Mouse (Mus musculus) intestine, embryonic 16.5 days (tissue): Measurements from ENCODE around the gene Slc16a1. TPM values are rescaled to one million over a fixed set of nuclear protein-coding genes. Genes with fewer than 3 reads are reported as not detected.
A peak's percentile ranks its signal among the peaks of the same experiment; 100 is the strongest.

Experiments used
- ATAC-seq: fragments of 200-750 bp; cut with Nextera tagmentation; 2 replicates; pipeline ENCODE4 v1.8.0; 2017; ENCODE audit warnings: moderate TSS enrichment, moderate library complexity
- H3K27ac ChIP-seq: fragments of 300-500 bp; sonication (generic); 2 replicates; pipeline ENCODE4 v1.5.1; 2014; ENCODE audit warnings: mild to moderate bottlenecking, low read length
- H3K27me3 ChIP-seq: fragments of 300-500 bp; sonication (generic); replicated peaks from 2 replicates; pipeline ENCODE4 v1.6.1; 2014; ENCODE audit warnings: low read length, control low read depth, mixed read lengths; ENCODE audit not compliant: control insufficient read depth, insufficient read depth
- H3K36me3 ChIP-seq: fragments of 300-500 bp; sonication (generic); 2 replicates; pipeline ENCODE4 v1.6.1; 2014; ENCODE audit warnings: low read length, control low read depth; ENCODE audit not compliant: control insufficient read depth, insufficient read depth
- H3K4me1 ChIP-seq: fragments of 300-500 bp; sonication (generic); 2 replicates; pipeline ENCODE4 v1.6.1; 2014; ENCODE audit warnings: low read length, control low read depth, mixed read lengths; ENCODE audit not compliant: control insufficient read depth, insufficient read depth
- H3K4me2 ChIP-seq: fragments of 300-500 bp; sonication (generic); 2 replicates; pipeline ENCODE4 v1.6.1; 2014; ENCODE audit warnings: low read depth, low read length, control low read depth
- H3K4me3 ChIP-seq: fragments of 300-500 bp; sonication (generic); 2 replicates; pipeline ENCODE4 v1.5.1; 2014; ENCODE audit warnings: mild to moderate bottlenecking, low read length
- H3K9ac ChIP-seq: fragments of 300-500 bp; sonication (generic); 2 replicates; pipeline ENCODE4 v1.6.1; 2014; ENCODE audit warnings: low read depth, low read length
- H3K9me3 ChIP-seq: fragments of 300-500 bp; sonication (generic); 2 replicates; pipeline ENCODE4 v1.6.1; 2016; ENCODE audit warnings: low read length, control low read depth; ENCODE audit not compliant: control insufficient read depth
- WGBS: fragments of 180-500 bp; shearing (Covaris S2); extraction: QIAGEN DNeasy Blood & Tissue Kit; methylation state at CpG from one replicate; pipeline ENCODE4 v1.1.7; 2014; 5-methylcytosine and 5-hydroxymethylcytosine counted together
- polyA plus RNA-seq: library from polyadenylated mRNA; unstranded; fragments of >200 nt; fragmentation: Nextera tagmentation; extraction: Ambion mirVana; gene quantifications from 2 replicates; pipeline ENCODE4 v1.2.1, GENCODE M21; 2015

The Slc16a1 gene
- polyA plus RNA-seq, 1 experiment from 2014 or later = 48.3 TPM

- 0 out of 2 replicates have a peak, but pooled peaks have one; percentile 35 for ATAC-seq
- no peak overlapping the region for H3K4me2 ChIP-seq
- H3K36me3 ChIP-seq = no peaks in the 10 kb centered on the region
- no peak overlapping the region for H3K4me3 ChIP-seq
- peaks cover 15% of the 10 kb centered on the region for H3K4me1 ChIP-seq
- no peak overlapping the region for H3K9ac ChIP-seq
- WGBS = 81% methylated on average over 3 of the region's 3 CpGs
- no peaks in the 10 kb centered on the region for H3K27me3 ChIP-seq
- H3K27ac ChIP-seq = no peak overlapping the region
- H3K9me3 ChIP-seq = no peaks in the 10 kb centered on the region
Observed at GRCm38 (mm10) chr3:104611951-104612350, 26.5 kb upstream of the Slc16a1 start.

- Histone ChIP-seq H3K27me3 (no peaks in the 10 kb centered on the region), H3K9ac (no peak overlapping the region), H3K27ac (no peak overlapping the region), H3K4me3 (no peak overlapping the region), H3K4me1 (peaks cover 15% of the 10 kb centered on the region), H3K36me3 (no peaks in the 10 kb centered on the region), H3K9me3 (no peaks in the 10 kb centered on the region), H3K4me2 (no peak overlapping the region)
- 0 out of 2 replicates have a peak, but pooled peaks have one; percentile 17 for ATAC-seq
- 67% methylated on average over 5 of the region's 5 CpGs for WGBS
Observed at GRCm38 (mm10) chr3:104613102-104613501, 25.4 kb upstream of the Slc16a1 start.

GRCm38 (mm10) chr3:104614081-104614480 is 24.4 kb upstream of the Slc16a1 start:
- Histone ChIP-seq H3K36me3 (no peaks in the 10 kb centered on the region), H3K4me1 (peaks cover 15% of the 10 kb centered on the region), H3K4me2 (no peak overlapping the region), H3K4me3 (no peak overlapping the region), H3K9me3 (no peaks in the 10 kb centered on the region), H3K27ac (no peak overlapping the region), H3K9ac (no peak overlapping the region), H3K27me3 (no peaks in the 10 kb centered on the region)
- 87% methylated on average over 1 of the region's 1 CpGs for WGBS
- ATAC-seq = no peak

GRCm38 (mm10) chr3:104615216-104615615 is 23.3 kb upstream of the Slc16a1 start:
- no peak overlapping the region for H3K27ac ChIP-seq
- H3K4me2 ChIP-seq = no peak overlapping the region
- H3K27me3 ChIP-seq = no peaks in the 10 kb centered on the region
- H3K9me3 ChIP-seq = no peaks in the 10 kb centered on the region
- 79% methylated on average over 2 of the region's 2 CpGs for WGBS
- no peak overlapping the region for H3K9ac ChIP-seq
- H3K4me3 ChIP-seq = no peak overlapping the region
- H3K4me1 ChIP-seq = peaks cover 15% of the 10 kb centered on the region
- no peaks in the 10 kb centered on the region for H3K36me3 ChIP-seq
- ATAC-seq = no peak

GRCm38 (mm10) chr3:104616155-104616554 is 22.3 kb upstream of the Slc16a1 start:
- Histone ChIP-seq H3K4me3 (no peak overlapping the region), H3K27ac (no peak overlapping the region), H3K9me3 (no peaks in the 10 kb centered on the region), H3K36me3 (no peaks in the 10 kb centered on the region), H3K9ac (no peak overlapping the region), H3K4me1 (peaks cover 15% of the 10 kb centered on the region), H3K4me2 (no peak overlapping the region; the same call in 1 of the 2 replicates), H3K27me3 (no peaks in the 10 kb centered on the region)
- ATAC-seq = peak; percentile 75
- WGBS = 25% methylated on average over 8 of the region's 8 CpGs

- Histone ChIP-seq H3K4me1 (no peaks in the 10 kb centered on the region), H3K4me2 (no peak overlapping the region), H3K4me3 (no peak overlapping the region), H3K27ac (no peak overlapping the region), H3K9me3 (no peaks in the 10 kb centered on the region), H3K27me3 (no peaks in the 10 kb centered on the region), H3K36me3 (no peaks in the 10 kb centered on the region), H3K9ac (no peak overlapping the region)
- 55% methylated on average over 1 of the region's 1 CpGs for WGBS
- ATAC-seq = no peak
Observed at GRCm38 (mm10) chr3:104621841-104622240, 16.6 kb upstream of the Slc16a1 start.

- Histone ChIP-seq H3K9me3 (no peaks in the 10 kb centered on the region), H3K27ac (no peak overlapping the region)
Observed at GRCm38 (mm10) chr3:104629810-104630209, 8.7 kb upstream of the Slc16a1 start.

GRCm38 (mm10) chr3:104630941-104631340 is 7.5 kb upstream of the Slc16a1 start:
- WGBS = 88% methylated on average over 2 of the region's 2 CpGs
- Histone ChIP-seq H3K27ac (no peak overlapping the region), H3K9ac (no peak overlapping the region), H3K27me3 (no peaks in the 10 kb centered on the region), H3K4me1 (0 out of 2 replicates have a peak, but pooled peaks cover 4% of the 10 kb centered on the region), H3K36me3 (no peaks in the 10 kb centered on the region), H3K4me3 (no peak overlapping the region), H3K4me2 (no peak overlapping the region), H3K9me3 (no peaks in the 10 kb centered on the region)
- ATAC-seq = no peak

More at GRCm38 (mm10) chr3:104629810-104630209, 8.7 kb upstream of the Slc16a1 start:
- H3K4me1 ChIP-seq = 0 out of 2 replicates have a peak, but pooled peaks cover 4% of the 10 kb centered on the region
- ATAC-seq = no peak
- no peak overlapping the region for H3K4me2 ChIP-seq
- H3K9ac ChIP-seq = no peak overlapping the region
- H3K4me3 ChIP-seq = no peak overlapping the region
- no peaks in the 10 kb centered on the region for H3K27me3 ChIP-seq
- no peaks in the 10 kb centered on the region for H3K36me3 ChIP-seq
- WGBS = 60% methylated on average over 2 of the region's 2 CpGs

GRCm38 (mm10) chr3:104632560-104633162 is 5.8 kb upstream of the Slc16a1 start:
- ATAC-seq = peak; percentile 57; the same call in 1 of the 2 replicates

GRCm38 (mm10) chr3:104636491-104636890 is 2.0 kb upstream of the Slc16a1 start:
- no peak overlapping the region for H3K27ac ChIP-seq
- no peak overlapping the region for H3K9ac ChIP-seq
- WGBS = 82% methylated on average over 2 of the region's 2 CpGs
- peaks cover 4% of the 10 kb centered on the region; the same call in 1 of the 2 replicates for H3K4me1 ChIP-seq
- no peak overlapping the region for H3K4me3 ChIP-seq
- H3K4me2 ChIP-seq = no peak overlapping the region
- no peaks in the 10 kb centered on the region for H3K9me3 ChIP-seq
- no peaks in the 10 kb centered on the region for H3K36me3 ChIP-seq
- no peaks in the 10 kb centered on the region for H3K27me3 ChIP-seq
- no peak for ATAC-seq

More at GRCm38 (mm10) chr3:104632560-104633162, 5.8 kb upstream of the Slc16a1 start:
- WGBS = 61% methylated on average over 4 of the region's 4 CpGs
- Histone ChIP-seq H3K4me2 (no peak overlapping the region), H3K27me3 (no peaks in the 10 kb centered on the region), H3K4me3 (no peak overlapping the region), H3K27ac (no peak overlapping the region), H3K9ac (no peak overlapping the region), H3K36me3 (no peaks in the 10 kb centered on the region), H3K9me3 (no peaks in the 10 kb centered on the region), H3K4me1 (0 out of 2 replicates have a peak, but pooled peaks cover 4% of the 10 kb centered on the region)
